Mouse (Mus musculus) C2C12 (cell line): ENCODE data around the gene Ank3. TPM values are rescaled to one million over a fixed set of nuclear protein-coding genes. Genes with fewer than 3 reads are reported as not detected.

Experiments
- H3K27me3 ChIP-seq: one replicate; pipeline ENCODE4 v1.6.1; 2011; ENCODE audit not compliant: control insufficient read depth, insufficient read depth, insufficient read length
- H3K36me3 ChIP-seq: one replicate; pipeline ENCODE4 v1.6.1; 2011; ENCODE audit not compliant: control insufficient read depth, insufficient read depth
- H3K4me3 ChIP-seq: one replicate; pipeline ENCODE4 v1.5.1; 2011; ENCODE audit warnings: mild to moderate bottlenecking, control low read depth; ENCODE audit not compliant: poor library complexity, insufficient read depth, severe bottlenecking
- H3K79me2 ChIP-seq: one replicate; pipeline ENCODE4 v1.6.1; 2011; ENCODE audit not compliant: control insufficient read depth, insufficient read depth
- H3K79me3 ChIP-seq: one replicate; pipeline ENCODE4 v1.6.1; 2011; ENCODE audit warnings: low read depth, control low read depth
- H3ac ChIP-seq: one replicate; pipeline ENCODE3; 2011; ENCODE audit warnings: low read depth; ENCODE audit not compliant: control insufficient read depth, insufficient read length
- CEBPB ChIP-seq: IDR thresholded peaks from one replicate; pipeline ENCODE4 v1.6.1; 2011; ENCODE audit warnings: low read depth, mild to moderate bottlenecking, control low read depth, moderate library complexity
- CTCF ChIP-seq: IDR thresholded peaks from one replicate; pipeline ENCODE4 v1.5.1; 2011; ENCODE audit not compliant: control insufficient read depth, insufficient read depth, insufficient read length
- FOSL1 ChIP-seq: IDR thresholded peaks from one replicate; pipeline ENCODE4 v1.8.0; 2011; ENCODE audit warnings: mild to moderate bottlenecking, low read length; ENCODE audit not compliant: poor library complexity, insufficient read depth, severe bottlenecking
- MAX ChIP-seq: IDR thresholded peaks from one replicate; pipeline ENCODE4 v1.6.1; 2011; ENCODE audit warnings: mild to moderate bottlenecking, control low read depth
- MYOD1 ChIP-seq: IDR thresholded peaks from one replicate; pipeline ENCODE4 v1.6.1; 2011; ENCODE audit warnings: low read depth; ENCODE audit not compliant: control insufficient read depth, insufficient read length
- MYOG ChIP-seq: IDR thresholded peaks from one replicate; pipeline ENCODE4 v1.6.1; 2011; ENCODE audit not compliant: control insufficient read depth, insufficient read length; ENCODE audit errors: extremely low read depth
- USF1 ChIP-seq: IDR thresholded peaks from one replicate; pipeline ENCODE4 v1.6.1; 2011; ENCODE audit warnings: low read depth, mild to moderate bottlenecking, control low read depth, moderate library complexity
- polyA plus RNA-seq: library from polyadenylated mRNA; unstranded; fragments of >200 nt; fragmentation: generic; extraction: Trizol; gene quantifications from one replicate; pipeline ENCODE4 v1.2.1, GENCODE M21; 2012; ENCODE audit warnings: missing spikeins

The Ank3 gene
- polyA plus RNA-seq, 1 experiment = 9.8 TPM

GRCm38 (mm10) chr10:69607611-69608119 is 209.1 kb downstream of the Ank3 start:
- H3K79me3 ChIP-seq = no peaks in the 10 kb centered on the region
- no peak overlapping the region for H3K4me3 ChIP-seq
- TF ChIP-seq USF1 (no peak), CTCF (no peak), MYOG (no peak), FOSL1 (no peak), CEBPB (no peak), MYOD1 (no peak), MAX (no peak)
- no peaks in the 10 kb centered on the region for H3K79me2 ChIP-seq
- H3K27me3 ChIP-seq = no peaks in the 10 kb centered on the region
- H3ac ChIP-seq = no peak overlapping the region
- H3K36me3 ChIP-seq = no peaks in the 10 kb centered on the region

DNA sequence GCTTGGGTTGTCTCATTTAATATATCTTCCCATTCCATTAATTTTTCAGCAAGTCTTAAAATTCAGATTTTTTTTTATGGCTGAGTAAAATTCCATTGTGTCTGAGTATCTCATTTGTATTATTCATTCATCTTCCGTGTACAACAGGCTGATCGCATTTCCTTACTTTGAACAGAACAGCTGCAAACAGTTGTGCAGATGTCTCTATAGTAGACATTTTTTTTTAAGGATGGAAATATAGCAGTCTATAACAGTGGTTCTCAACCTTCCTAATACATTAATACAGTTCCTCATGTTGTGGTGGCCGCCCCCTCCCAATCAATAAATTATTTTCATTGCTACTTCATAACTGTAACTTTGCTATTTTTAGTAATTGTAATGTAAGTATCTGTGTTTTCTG is 212.7 kb downstream of the Ank3 start:
- TF ChIP-seq MYOG (no peak), MYOD1 (peak; percentile 60)
- H3K36me3 ChIP-seq = no peaks in the 10 kb centered on the region
- H3K79me3 ChIP-seq = no peaks in the 10 kb centered on the region
- no peaks in the 10 kb centered on the region for H3K79me2 ChIP-seq
- H3K27me3 ChIP-seq = no peaks in the 10 kb centered on the region
- H3K4me3 ChIP-seq = no peak overlapping the region
- H3ac ChIP-seq = no peak overlapping the region

DNA sequence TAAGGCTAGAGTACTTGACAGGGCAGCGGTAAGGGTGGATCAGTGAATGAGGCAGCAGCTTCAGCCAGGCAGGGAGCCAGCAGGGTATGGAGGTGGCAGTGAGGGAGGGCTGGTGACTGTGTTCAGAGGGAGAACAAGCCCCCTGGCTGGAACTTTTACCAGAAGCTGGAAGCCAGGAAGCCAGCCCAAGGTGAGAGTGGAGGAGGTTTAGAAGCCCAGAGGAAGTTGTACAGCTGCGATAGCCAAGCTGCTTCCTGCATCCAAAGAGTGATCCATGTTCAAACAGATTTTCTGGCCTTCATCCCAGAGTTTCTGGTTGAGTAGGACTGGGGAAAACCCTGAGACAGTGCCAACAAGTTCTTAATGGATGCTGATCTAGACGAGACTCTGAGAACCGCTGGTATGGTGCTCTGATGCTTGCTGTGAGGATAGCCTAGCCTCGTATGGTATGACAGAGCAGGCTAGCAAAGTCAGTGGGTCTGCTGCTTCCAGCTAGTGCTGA is 213.3 kb downstream of the Ank3 start:
- no peak overlapping the region for H3K4me3 ChIP-seq
- no peaks in the 10 kb centered on the region for H3K79me2 ChIP-seq
- H3K27me3 ChIP-seq = no peaks in the 10 kb centered on the region
- H3ac ChIP-seq = no peak overlapping the region
- no peaks in the 10 kb centered on the region for H3K36me3 ChIP-seq
- H3K79me3 ChIP-seq = no peaks in the 10 kb centered on the region
- TF ChIP-seq FOSL1 (no peak), MAX (no peak), CTCF (no peak), MYOD1 (no peak), CEBPB (no peak), USF1 (no peak), MYOG (no peak)

DNA sequence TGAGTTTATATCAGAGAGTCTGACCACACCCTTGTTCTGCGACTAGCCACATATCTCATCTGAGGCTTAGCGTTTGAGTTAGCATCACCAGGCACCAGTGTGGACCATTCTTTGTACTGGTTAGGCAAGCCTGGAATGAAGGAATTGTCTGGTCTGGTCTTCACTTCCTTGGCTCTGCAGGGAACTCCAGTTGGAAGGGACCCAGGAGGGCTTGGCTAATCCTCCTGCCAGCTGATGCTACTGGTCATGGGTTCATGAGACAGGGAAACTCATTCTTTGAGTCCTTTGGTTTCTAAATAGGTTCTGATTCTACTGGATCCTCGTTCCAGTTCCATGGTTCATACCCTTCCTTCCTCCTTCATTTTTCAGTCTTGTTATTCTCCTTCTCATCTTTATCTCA is 218.4 kb downstream of the Ank3 start:
- H3ac ChIP-seq = no peak overlapping the region
- H3K79me2 ChIP-seq = no peaks in the 10 kb centered on the region
- H3K27me3 ChIP-seq = no peaks in the 10 kb centered on the region
- H3K4me3 ChIP-seq = no peak overlapping the region
- no peak for TF ChIP-seq CTCF
- TF ChIP-seq MYOG = no peak
- no peak for TF ChIP-seq MAX
- no peaks in the 10 kb centered on the region for H3K36me3 ChIP-seq
- H3K79me3 ChIP-seq = no peaks in the 10 kb centered on the region

DNA sequence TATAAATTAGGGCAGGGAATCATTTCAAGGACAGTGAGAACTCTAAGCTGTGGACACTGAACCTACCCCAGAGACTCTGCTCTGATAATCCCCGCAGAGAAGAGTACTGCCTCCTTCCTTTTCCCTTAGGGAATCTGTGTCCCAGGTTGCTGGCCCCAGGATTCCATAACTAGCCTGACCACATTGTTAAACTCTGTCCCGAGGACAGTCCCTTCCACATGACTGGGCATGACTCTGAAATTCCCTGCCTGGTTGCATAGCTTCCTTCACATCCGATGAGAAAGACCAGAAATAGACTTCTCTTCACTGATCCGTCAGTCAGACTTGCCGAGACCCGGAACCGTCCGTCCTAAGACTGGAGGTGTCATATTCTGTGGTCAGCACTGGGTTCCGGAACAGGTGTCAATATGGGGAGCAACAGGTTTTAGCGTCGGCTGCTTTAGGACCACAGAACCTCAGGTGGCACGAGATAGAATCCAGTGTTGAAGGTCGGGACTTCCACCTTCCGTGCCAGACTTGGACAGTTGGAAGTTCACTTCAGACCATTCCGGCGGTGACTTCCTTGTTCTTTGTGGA is 219.1 kb downstream of the Ank3 start:
- Histone ChIP-seq H3K79me2 (no peaks in the 10 kb centered on the region), H3ac (no peak overlapping the region), H3K4me3 (no peak overlapping the region), H3K36me3 (no peaks in the 10 kb centered on the region), H3K27me3 (no peaks in the 10 kb centered on the region), H3K79me3 (no peaks in the 10 kb centered on the region)
- TF ChIP-seq CTCF = no peak
- TF ChIP-seq CEBPB = no peak
- no peak for TF ChIP-seq MYOD1
- TF ChIP-seq USF1 = no peak
- TF ChIP-seq MYOG = no peak
- TF ChIP-seq MAX = no peak
- no peak for TF ChIP-seq FOSL1
